Mouse (Mus musculus) liver, embryonic 14.5 days (tissue): ENCODE results near the gene Fras1. TPM values are rescaled to one million over a fixed set of nuclear protein-coding genes. Genes with fewer than 3 reads are reported as not detected.

ENCODE experiments used
- ATAC-seq: fragments of 200-750 bp; cut with Nextera tagmentation; 2 replicates; pipeline ENCODE4 v1.8.0; 2017; ENCODE audit warnings: moderate number of reproducible peaks, mild to moderate bottlenecking, moderate library complexity; ENCODE audit not compliant: insufficient read depth
- DNase-seq, 3 experiments: peaks; one replicate each; pipeline ENCODE4 v3.0.0-alpha.2; 2012 to 2013; ENCODE audit warnings: low read depth in 3 of 3, low spot score in 3 of 3
- H3K27ac ChIP-seq: fragments of 300-500 bp; sonication (generic); 2 replicates; pipeline ENCODE4 v1.5.1; 2014; ENCODE audit warnings: moderate library complexity, mild to moderate bottlenecking, control low read depth, inconsistent platforms
- H3K27me3 ChIP-seq: fragments of 300-500 bp; sonication (generic); 2 replicates; pipeline ENCODE4 v1.6.1; 2014; ENCODE audit warnings: mild to moderate bottlenecking, low read length, moderate library complexity; ENCODE audit not compliant: control insufficient read depth, insufficient read depth
- H3K36me3 ChIP-seq: fragments of 300-500 bp; sonication (generic); replicated peaks from 2 replicates; pipeline ENCODE4 v1.6.1; 2014; ENCODE audit warnings: low read depth; ENCODE audit not compliant: control insufficient read depth, insufficient read depth
- H3K4me1 ChIP-seq, 2 experiments: fragments of 200-500 bp in 1 of 2; fragments of 300-500 bp in 1 of 2; sonication (generic) in 1 of 2; replicated peaks; 2 replicates each; pipeline ENCODE4 v1.6.1; 2012 to 2014; ENCODE audit warnings: antibody characterized with exemption in 1 of 2, inconsistent platforms in 1 of 2, low read length in 1 of 2; ENCODE audit not compliant: control insufficient read depth in 2 of 2, insufficient read depth in 2 of 2
- H3K4me2 ChIP-seq: fragments of 300-500 bp; sonication (generic); 2 replicates; pipeline ENCODE4 v1.6.1; 2014; ENCODE audit warnings: low read depth, mild to moderate bottlenecking, control low read depth, moderate library complexity
- H3K4me3 ChIP-seq, 2 experiments: fragments of 200-500 bp in 1 of 2; fragments of 300-500 bp in 1 of 2; sonication (generic) in 1 of 2; 2 replicates each; pipeline ENCODE4 v1.5.1; 2012 to 2014; ENCODE audit warnings: low read depth in 2 of 2, low read length in 2 of 2, mild to moderate bottlenecking in 2 of 2, control low read depth in 1 of 2, inconsistent platforms in 1 of 2, moderate library complexity in 1 of 2; ENCODE audit not compliant: insufficient read depth in 1 of 2
- H3K9ac ChIP-seq: fragments of 300-500 bp; sonication (generic); replicated peaks from 2 replicates; pipeline ENCODE4 v1.6.1; 2014; ENCODE audit warnings: mild to moderate bottlenecking, control low read depth, moderate library complexity
- H3K9me3 ChIP-seq: fragments of 300-500 bp; sonication (generic); 2 replicates; pipeline ENCODE4 v1.6.1; 2016; ENCODE audit warnings: low read length, mixed read lengths; ENCODE audit not compliant: control insufficient read depth
- CTCF ChIP-seq: IDR thresholded peaks from 2 replicates; pipeline ENCODE4 v1.5.1; 2016; ENCODE audit warnings: antibody characterized with exemption, low read depth, control low read depth
- EP300 ChIP-seq: IDR thresholded peaks from 2 replicates; pipeline ENCODE4 v1.6.1; 2016; ENCODE audit warnings: antibody characterized with exemption, low read depth
- WGBS: fragments of 180-500 bp; shearing (Covaris S2); extraction: QIAGEN DNeasy Blood & Tissue Kit; methylation state at CpG from one replicate; pipeline ENCODE4 v1.1.7; 2014; ENCODE audit not compliant: insufficient replicate concordance; 5-methylcytosine and 5-hydroxymethylcytosine counted together
- polyA plus RNA-seq, 2 experiments: library from polyadenylated mRNA; depleted of rRNA in 1 of 2; stranded (reverse) in 1 of 2; unstranded in 1 of 2; fragments of >200 nt; fragmentation: Nextera tagmentation in 1 of 2; extraction: Ambion mirVana in 1 of 2; gene quantifications; 2 replicates each; pipeline versions ENCODE4 v1.2.1 to v1.2.3; 2012 to 2014

Fras1 gene
- polyA plus RNA-seq, 2 experiments = 0.46 to 1.1 TPM

DNA sequence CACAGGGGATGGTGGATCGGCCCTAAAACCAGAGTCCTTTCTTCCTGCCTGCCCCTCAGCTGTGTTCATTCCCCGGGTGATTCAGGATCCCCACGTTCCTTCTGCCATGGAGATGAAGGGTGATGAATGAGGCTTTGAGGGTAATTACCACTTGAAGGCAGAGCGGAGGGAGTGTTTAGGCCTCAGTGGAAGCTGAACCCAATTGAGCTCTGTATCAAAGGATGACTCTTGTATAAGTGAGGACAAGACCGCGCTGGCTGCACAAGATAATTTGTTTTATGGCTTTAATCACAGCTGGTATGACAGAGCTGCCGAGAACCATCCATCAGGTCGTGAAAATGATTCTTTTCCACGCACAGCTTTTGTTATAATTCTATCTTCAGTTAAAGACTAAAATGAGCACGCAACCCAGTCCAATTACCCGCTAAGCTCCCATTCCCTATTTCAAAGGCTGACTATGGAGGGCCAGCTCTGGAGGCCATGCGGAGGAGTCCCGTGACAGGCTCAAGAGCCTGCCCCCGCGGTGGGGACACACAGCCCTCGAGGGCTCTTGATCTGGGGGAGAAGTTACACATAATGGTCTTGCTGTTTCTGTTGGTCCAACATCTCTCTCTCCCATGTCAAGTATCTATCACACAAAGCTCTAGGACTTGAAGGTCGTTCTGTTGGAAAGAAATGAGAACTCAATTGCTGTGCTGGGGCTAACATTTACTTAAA is 261.5 kb downstream of the Fras1 start:
- no peaks in the 10 kb centered on the region for H3K4me1 ChIP-seq
- no peaks in the 10 kb centered on the region for H3K27me3 ChIP-seq
- H3K27ac ChIP-seq = no peak overlapping the region
- no peak overlapping the region for H3K4me2 ChIP-seq
- no peak overlapping the region for H3K4me3 ChIP-seq
- no peaks in the 10 kb centered on the region for H3K9me3 ChIP-seq
- 69% methylated on average over 17 of the region's 17 CpGs for WGBS
- no peaks in the 10 kb centered on the region for H3K36me3 ChIP-seq
- DNase-seq = no peak
- TF ChIP-seq EP300 (no peak), CTCF (no peak)
- H3K9ac ChIP-seq = no peak overlapping the region
- no peak for ATAC-seq

DNA sequence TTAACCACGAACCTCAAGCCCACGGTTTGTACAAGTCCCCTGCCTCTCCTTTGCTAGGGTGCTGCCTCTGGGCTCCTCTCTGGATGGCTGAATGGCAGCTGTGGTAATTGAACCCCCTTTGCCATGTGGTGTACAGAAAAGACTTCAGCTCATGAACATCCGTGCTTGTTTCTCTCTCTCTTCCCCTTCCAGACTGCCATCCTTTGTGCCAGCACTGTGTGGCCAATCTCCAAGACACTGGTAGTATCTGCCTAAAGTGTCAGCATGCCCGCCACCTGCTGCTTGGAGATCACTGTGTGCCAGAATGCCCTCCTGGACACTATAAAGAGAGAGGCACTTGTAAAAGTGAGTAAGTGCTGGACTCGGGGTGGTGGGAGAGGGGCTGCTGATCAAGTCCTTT is 262.1 kb downstream of the Fras1 start:
- Histone ChIP-seq H3K36me3 (no peaks in the 10 kb centered on the region), H3K4me2 (no peak overlapping the region), H3K9ac (no peak overlapping the region), H3K9me3 (no peaks in the 10 kb centered on the region), H3K27ac (no peak overlapping the region), H3K27me3 (no peaks in the 10 kb centered on the region), H3K4me1 (no peaks in the 10 kb centered on the region), H3K4me3 (no peak overlapping the region)
- DNase-seq (no peak), ATAC-seq (no peak)
- TF ChIP-seq CTCF (no peak), EP300 (no peak)
- WGBS = 59% methylated on average over 5 of the region's 5 CpGs

DNA sequence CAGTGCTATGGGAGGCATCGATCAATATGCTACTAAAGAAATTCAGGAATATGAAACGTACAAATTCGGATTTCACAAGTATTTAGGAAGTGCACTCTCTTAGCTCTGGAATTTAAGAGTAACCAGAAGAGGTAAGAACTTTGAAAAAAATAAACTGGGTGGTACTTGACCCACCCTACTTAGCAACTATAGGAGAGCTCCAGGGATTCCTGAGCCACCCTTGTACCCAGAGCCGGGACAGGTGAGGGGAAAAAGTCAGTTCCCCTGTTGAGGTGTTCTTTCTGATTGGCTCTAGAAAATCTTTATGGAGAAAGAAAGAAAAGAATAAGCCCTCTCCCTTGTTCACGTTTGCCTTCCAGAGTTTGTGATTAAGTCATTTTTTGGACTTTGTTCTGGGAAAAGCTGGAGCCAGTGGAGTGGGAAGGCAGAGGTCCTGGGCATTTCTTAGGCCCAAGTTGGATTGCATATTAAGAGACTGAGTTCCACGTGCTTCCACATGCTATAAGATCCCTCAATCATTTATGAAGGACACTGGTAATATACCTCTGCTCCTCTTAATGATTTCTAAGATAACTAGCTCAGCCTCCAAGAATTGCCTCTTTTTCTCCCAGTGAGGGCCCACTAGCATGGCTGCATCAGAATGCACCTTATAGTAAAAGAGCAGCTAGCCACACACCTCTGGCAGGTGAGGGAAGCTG is 265.6 kb downstream of the Fras1 start:
- Histone ChIP-seq H3K4me2 (no peak overlapping the region), H3K9me3 (no peaks in the 10 kb centered on the region), H3K9ac (no peak overlapping the region), H3K27me3 (no peaks in the 10 kb centered on the region), H3K4me3 (no peak overlapping the region), H3K27ac (no peak overlapping the region), H3K4me1 (no peaks in the 10 kb centered on the region), H3K36me3 (no peaks in the 10 kb centered on the region)
- 52% methylated on average over 6 of the region's 6 CpGs for WGBS
- TF ChIP-seq CTCF (no peak), EP300 (no peak)
- no peak for DNase-seq
- ATAC-seq = no peak

DNA sequence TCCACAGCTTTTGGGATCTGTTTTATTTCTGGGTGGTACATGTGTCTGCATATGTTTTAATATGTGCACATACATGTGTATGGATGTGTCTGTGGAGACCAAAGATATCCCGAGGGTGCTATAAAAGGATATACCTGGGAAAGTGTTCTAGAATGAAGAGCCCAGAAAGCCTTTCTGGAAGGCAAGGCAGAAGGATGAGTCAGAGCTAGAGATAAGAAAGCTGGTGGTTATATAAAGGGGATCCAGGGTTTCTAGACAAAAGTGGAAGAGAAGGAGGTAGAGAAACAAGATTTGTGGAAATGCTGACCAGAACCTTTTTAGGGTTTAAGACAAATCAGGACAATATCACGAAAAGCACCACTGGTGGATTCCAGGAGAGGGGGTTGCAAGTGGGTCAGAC is 267.5 kb downstream of the Fras1 start:
- no peak overlapping the region for H3K4me2 ChIP-seq
- no peak overlapping the region for H3K9ac ChIP-seq
- ATAC-seq = no peak
- H3K36me3 ChIP-seq = no peaks in the 10 kb centered on the region
- no peak overlapping the region for H3K27ac ChIP-seq
- no peak for DNase-seq
- no peak overlapping the region for H3K4me3 ChIP-seq
- TF ChIP-seq EP300 (no peak), CTCF (no peak)
- WGBS = 55% methylated on average over 2 of the region's 2 CpGs
- H3K9me3 ChIP-seq = no peaks in the 10 kb centered on the region
- no peaks in the 10 kb centered on the region for H3K4me1 ChIP-seq
- no peaks in the 10 kb centered on the region for H3K27me3 ChIP-seq

DNA sequence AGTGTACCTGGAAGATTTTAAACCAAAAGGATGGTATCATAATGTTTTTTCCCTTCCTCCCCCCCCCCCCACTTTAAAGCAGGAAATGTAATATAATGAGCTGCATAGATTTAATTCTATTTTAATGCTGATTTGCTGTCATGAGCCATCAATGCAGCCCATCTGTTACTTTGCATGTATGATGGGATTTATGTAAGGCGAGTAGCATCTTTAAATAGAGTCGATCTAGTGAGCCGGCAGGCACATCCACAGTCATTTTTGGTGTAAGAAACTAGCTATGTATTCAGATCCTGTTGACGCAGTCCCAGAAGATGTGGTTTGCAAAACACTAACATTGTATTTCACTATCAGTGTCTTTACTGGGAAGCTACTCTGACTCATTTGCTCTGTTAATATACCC is 301.9 kb downstream of the Fras1 start:
- Histone ChIP-seq H3K4me2 (no peak overlapping the region), H3K4me1 (no peaks in the 10 kb centered on the region), H3K4me3 (no peak overlapping the region), H3K27me3 (no peaks in the 10 kb centered on the region), H3K27ac (no peak overlapping the region), H3K36me3 (no peaks in the 10 kb centered on the region), H3K9ac (no peak overlapping the region), H3K9me3 (no peaks in the 10 kb centered on the region)
- ATAC-seq = no peak
- TF ChIP-seq CTCF (no peak), EP300 (no peak)
- DNase-seq = no peak
- WGBS = 82% methylated on average over 4 of the region's 4 CpGs
